Comparison of ENCODE assay signal across 9 mouse cellular contexts in the genomic region with DNA sequence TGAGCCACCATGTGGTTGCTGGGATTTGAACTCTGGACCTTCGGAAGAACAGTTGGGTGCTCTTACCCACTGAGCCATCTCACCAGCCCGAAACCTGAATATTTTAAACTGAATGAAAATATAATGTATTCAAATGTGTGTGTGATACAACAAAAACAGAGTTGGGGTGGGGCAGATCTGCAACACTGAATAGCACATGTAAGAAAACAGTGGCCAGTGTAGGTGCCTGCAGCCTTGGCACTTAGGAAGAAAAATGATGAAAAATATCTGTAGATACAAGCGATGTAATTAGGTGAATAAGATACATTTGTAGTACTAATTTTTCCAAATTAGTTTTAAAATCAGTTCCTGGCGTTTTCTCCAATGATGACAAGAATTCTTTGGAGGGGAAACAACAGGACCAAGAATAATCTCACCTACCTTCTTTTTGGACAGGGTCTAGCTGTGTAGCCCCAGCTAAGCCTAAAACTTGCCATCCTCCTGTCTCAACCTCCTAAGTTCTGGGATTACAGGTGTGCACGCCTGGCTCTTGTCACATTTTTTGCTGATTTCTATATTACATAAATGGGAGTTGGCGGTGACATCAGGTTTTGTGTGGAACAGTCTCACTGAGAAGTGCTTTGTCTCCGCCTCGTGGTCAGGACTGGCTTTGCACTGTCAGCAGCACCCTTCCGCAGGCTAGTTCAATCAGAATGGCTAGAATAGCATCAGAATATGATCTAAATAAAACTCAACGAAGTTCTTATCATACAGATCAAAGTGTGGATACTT. TPM values are rescaled to one million over a fixed set of nuclear protein-coding genes. Genes with fewer than 3 reads are reported as not detected.
DNase-seq lines count a peak whose midpoint lies in the region; ATAC-seq and TF ChIP-seq lines count a peak whose summit lies in the region.
"Had no signal": no experiment of that assay in that cellular context is flagged by ENCODE, and none has a peak within 500 bp of the region (broad histone marks: within the 10 kb centered on the region; RNA-seq: fewer than 3 reads in every experiment).

No protein-coding gene starts in this region.

- no peak overlapping the region for H3K27ac ChIP-seq in forebrain, postnatal 0 days (ENCODE audit: low read depth, low read length)
- no peak overlapping the region for H3K27ac ChIP-seq in hindbrain, embryonic 11.5 days (ENCODE audit: low read depth, low read length)
- H3K27ac ChIP-seq: limb, embryonic 15.5 days had no signal

- no peaks in the 10 kb centered on the region for H3K9me3 ChIP-seq in G1E (replicated peaks)
- no peaks in the 10 kb centered on the region for H3K9me3 ChIP-seq in forebrain, postnatal 0 days (ENCODE audit: low read length)
- no peaks in the 10 kb centered on the region for H3K9me3 ChIP-seq in hindbrain, embryonic 11.5 days (ENCODE audit: control insufficient read depth, low read length)
- H3K9me3 ChIP-seq: limb, embryonic 15.5 days had no signal

- H3K36me3 ChIP-seq in G1E (replicated peaks): peaks cover 25% of the 10 kb centered on the region
- H3K36me3 ChIP-seq in forebrain, postnatal 0 days (ENCODE audit: insufficient read depth): peaks cover 10% of the 10 kb centered on the region
- no peaks in the 10 kb centered on the region for H3K36me3 ChIP-seq in hindbrain, embryonic 11.5 days (ENCODE audit: control insufficient read depth, insufficient read depth, low read length)

- H3K4me3 ChIP-seq in G1E (ENCODE audit: low read depth, low read length): no peak overlapping the region
- no peak overlapping the region for H3K4me3 ChIP-seq in forebrain, postnatal 0 days (ENCODE audit: low read depth, low read length)
- H3K4me3 ChIP-seq in hindbrain, embryonic 11.5 days (ENCODE audit: low read depth, low read length): no peak overlapping the region
- H3K4me3 ChIP-seq: limb, embryonic 15.5 days had no signal

- DNase-seq in G1E (ENCODE audit: low spot score): peak; percentile 57
- DNase-seq in cerebellum, adult 11 months: peak; percentile 87
- DNase-seq in forebrain, postnatal 0 days: peak; percentile 94
- peak; percentile 85 for DNase-seq in hindbrain, embryonic 11.5 days (ENCODE audit: low spot score)
- peak; percentile 99 for DNase-seq in layer of hippocampus, postnatal 10 days (ENCODE audit: low spot score in 2 of 2)
- peak; percentile 97 for DNase-seq in lung, postnatal 14 days
- peak; percentile 59 for DNase-seq in retina, adult 2 months (ENCODE audit: low read depth, low spot score)
- DNase-seq in thymus, postnatal 25 days: peak; percentile 75

- WGBS in forebrain, postnatal 0 days: 27% methylated on average over 10 of the region's 10 CpGs
- WGBS in hindbrain, embryonic 11.5 days: 36% methylated on average over 10 of the region's 10 CpGs

- ATAC-seq in G1E (ENCODE audit: extremely low read depth, insufficient number of reproducible peaks, low FRiP score, poor library complexity, severe bottlenecking): peak; percentile 49; the same call in 1 of the 2 replicates
- peak; percentile 93 for ATAC-seq in forebrain, postnatal 0 days
- ATAC-seq in hindbrain, embryonic 11.5 days (ENCODE audit: low FRiP score): peak; percentile 56; the same call in 1 of the 2 replicates

- TF ChIP-seq CTCF in G1E (IDR thresholded peaks at IDR 0.05; ENCODE audit: low read depth, low read length): peak; percentile 88
- TF ChIP-seq CTCF in forebrain, postnatal 0 days (IDR thresholded peaks at IDR 0.05; ENCODE audit: low read depth): peak; percentile 95

- no peak overlapping the region for H3K9ac ChIP-seq in forebrain, postnatal 0 days
- H3K9ac ChIP-seq in hindbrain, embryonic 11.5 days (ENCODE audit: low read depth, low read length): no peak overlapping the region
- H3K9ac ChIP-seq: limb, embryonic 15.5 days had no signal

- peaks cover 6% of the 10 kb centered on the region; the same call in 1 of the 2 replicates for H3K4me1 ChIP-seq in G1E (ENCODE audit: insufficient read depth, low read depth, low read length)
- H3K4me1 ChIP-seq in forebrain, postnatal 0 days (ENCODE audit: insufficient read depth): no peaks in the 10 kb centered on the region
- H3K4me1 ChIP-seq in hindbrain, embryonic 11.5 days (replicated peaks; ENCODE audit: control insufficient read depth, insufficient read depth, low read length): no peaks in the 10 kb centered on the region
- H3K4me1 ChIP-seq: limb, embryonic 15.5 days had no signal

- H3K27me3 ChIP-seq in G1E (ENCODE audit: insufficient read depth, low read length): peaks cover 3% of the 10 kb centered on the region; the same call in 1 of the 2 replicates
- no peaks in the 10 kb centered on the region for H3K27me3 ChIP-seq in forebrain, postnatal 0 days (ENCODE audit: insufficient read depth, low read length)
- no peaks in the 10 kb centered on the region for H3K27me3 ChIP-seq in hindbrain, embryonic 11.5 days (ENCODE audit: control insufficient read depth, insufficient read depth, low read length)
- H3K27me3 ChIP-seq: limb, embryonic 15.5 days had no signal

- peak overlapping the region; percentile 1; the same call in 1 of the 2 replicates for H3K4me2 ChIP-seq in forebrain, postnatal 0 days (ENCODE audit: low read depth)
- no peak overlapping the region for H3K4me2 ChIP-seq in hindbrain, embryonic 11.5 days (replicated peaks; ENCODE audit: low read depth, low read length)
- H3K4me2 ChIP-seq: limb, embryonic 15.5 days had no signal

RNA-seq across cellular contexts. Expression of gene Cpeb3, which starts 57.1 kb away (rescaled TPM):
- total RNA-seq in G1E (2014; fragmentation: Nextera tagmentation): 3.9 and 5.2 TPM in 2 replicates
- total RNA-seq in G1E (2017): 2.0 and 2.4 TPM in 2 replicates
- polyA plus RNA-seq in G1E (2012): 2.0 and 2.9 TPM in 2 replicates
- total RNA-seq in forebrain, postnatal 0 days (2014; rRNA removed): 12.9 and 18.1 TPM in 2 replicates
- 3.9 and 7.9 TPM in 2 replicates for polyA plus RNA-seq in forebrain, postnatal 0 days (2015; fragmentation: Nextera tagmentation; extraction: Ambion mirVana)
- 2.4 and 4.9 TPM in 2 replicates for polyA plus RNA-seq in hindbrain, embryonic 11.5 days (2014; fragmentation: Nextera tagmentation; extraction: Ambion mirVana)
- 10 to 100 TPM; 48.9 to 49.8 TPM for total RNA-seq in layer of hippocampus, postnatal 10 days (2021)

RNA-seq across cellular contexts. Expression of gene March5, which starts 58.2 kb away (rescaled TPM):
- 131 and 133 TPM in 2 replicates for total RNA-seq in G1E (2014; fragmentation: Nextera tagmentation)
- 125 and 129 TPM in 2 replicates for total RNA-seq in G1E (2017)
- polyA plus RNA-seq in G1E (2012): 64.5 and 92.4 TPM in 2 replicates
- 94.9 and 102 TPM in 2 replicates for total RNA-seq in forebrain, postnatal 0 days (2014; rRNA removed)
- 118 and 122 TPM in 2 replicates for polyA plus RNA-seq in forebrain, postnatal 0 days (2015; fragmentation: Nextera tagmentation; extraction: Ambion mirVana)
- 152 and 157 TPM in 2 replicates for polyA plus RNA-seq in hindbrain, embryonic 11.5 days (2014; fragmentation: Nextera tagmentation; extraction: Ambion mirVana)
- 10 to 100 TPM; 93.2 to 94.8 TPM for total RNA-seq in layer of hippocampus, postnatal 10 days (2021)
